Mouse (Mus musculus): ENCODE measurements around the gene Isl2.

DNA sequence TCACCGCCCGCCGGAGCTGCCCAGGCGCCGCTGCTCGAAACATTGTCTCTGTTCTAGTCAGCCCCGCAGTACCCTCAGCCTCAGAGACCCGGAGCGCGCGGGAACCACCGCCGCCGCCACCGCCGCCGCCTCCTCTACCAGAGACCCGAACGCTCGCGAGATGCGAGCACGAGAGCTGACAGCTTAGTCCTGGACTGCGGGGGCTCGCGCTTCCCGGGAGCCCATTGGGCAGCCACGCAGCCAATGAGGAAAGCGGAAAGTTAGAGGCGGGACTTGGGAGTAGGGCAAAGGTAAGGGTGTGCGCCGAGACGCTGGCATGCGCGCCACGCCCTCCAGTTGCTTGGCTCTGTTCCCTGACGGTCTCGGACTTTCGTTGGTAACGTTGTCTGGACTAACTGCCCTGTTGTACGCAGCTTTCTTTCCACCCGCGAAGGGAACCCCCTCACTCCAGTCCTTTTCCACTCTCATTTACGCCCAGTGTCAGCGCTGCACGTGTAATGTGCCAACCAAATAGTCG, 26.4 kb upstream of the Isl2 start, which contains the start of gene Etfa:
- TF ChIP-seq ZMIZ1 (IDR thresholded peaks at IDR 0.05; ENCODE audit: low read depth, low read length): peak; percentile 73; the same call in 1 of the 2 replicates
- no peak for TF ChIP-seq USF1 (IDR thresholded peaks at IDR 0.05; ENCODE audit: low read depth, low read length)
- TF ChIP-seq SIN3A (IDR thresholded peaks at IDR 0.05; ENCODE audit: low read length): peak; percentile 78
- TF ChIP-seq CTCF (IDR thresholded peaks at IDR 0.05 in 2 of 3, conservative IDR thresholded peaks at IDR 0.05 in 1 of 3; ENCODE audit: control insufficient read depth in 1 of 3, insufficient read depth in 1 of 3, low read depth in 2 of 3, low read length in 3 of 3, poor library complexity in 1 of 3, severe bottlenecking in 1 of 3): no peak
- peak; percentile 72 to 85; a peak in 3 of 4 replicates for TF ChIP-seq POLR2A (IDR thresholded peaks at IDR 0.05; ENCODE audit: control insufficient read depth in 1 of 2, insufficient read depth in 1 of 2, low read depth in 1 of 2, low read length in 2 of 2, poor library complexity in 1 of 2)
- no peak for TF ChIP-seq EP300 (IDR thresholded peaks at IDR 0.05; ENCODE audit: low read depth in 1 of 2, low read length in 2 of 2)
- no peak for TF ChIP-seq ELF1 (IDR thresholded peaks at IDR 0.05; ENCODE audit: low read depth, low read length)
- no peak for TF ChIP-seq UBTF (IDR thresholded peaks at IDR 0.05; ENCODE audit: borderline replicate concordance, insufficient read depth, low read depth, low read length)
- peak; percentile 92 for TF ChIP-seq CHD2 (IDR thresholded peaks at IDR 0.05; ENCODE audit: low read length)
- TF ChIP-seq GATA1 (IDR thresholded peaks at IDR 0.05; ENCODE audit: low read depth, low read length): no peak
- no peak for TF ChIP-seq MEF2A (IDR thresholded peaks at IDR 0.05; ENCODE audit: extremely low read depth, insufficient replicate concordance, low read depth, low read length, poor library complexity, severe bottlenecking)
- 0 out of 2 replicates have a peak, but pooled peaks have one; percentile 28 for TF ChIP-seq MAX (IDR thresholded peaks at IDR 0.05; ENCODE audit: low read length)
- no peak for TF ChIP-seq RCOR1 (IDR thresholded peaks at IDR 0.05; ENCODE audit: low read depth, low read length)
